Mouse (Mus musculus) neutrophil, adult 59 days (primary cell): ENCODE measurements around the gene Gm9117. TPM values are rescaled to one million over a fixed set of nuclear protein-coding genes. Genes with fewer than 3 reads are reported as not detected.

Source experiments
- total RNA-seq, 2 experiments: library from RNA; stranded (reverse); gene quantifications; 1 replicate in 1 of 2; 2 replicates in 1 of 2; pipeline ENCODE4 v1.2.4; 2023

The Gm9117 gene
- total RNA-seq = not detected

GRCm38 (mm10) chr3:93943443-93943842 lies at the start of gene Gm9117:
Gm9117 (minus strand) TSS chr3:93943543.

GRCm38 (mm10) chr3:93961214-93961613 lies 17.9 kb upstream of the Gm9117 start, which contains the start of gene Tdpoz5:
Tdpoz5 (minus strand) TSS chr3:93961314.

Other genes starting within 250 kb of the Gm9117 start
- not detected for gene Gm5773, start 170.5 kb downstream of the Gm9117 start, total RNA-seq
- gene Tdpoz4, start 147.1 kb downstream of the Gm9117 start, total RNA-seq = not detected
- not detected for gene Tdpoz3, start 117.5 kb downstream of the Gm9117 start, total RNA-seq
- gene Tdpoz5, start 17.8 kb upstream of the Gm9117 start, total RNA-seq = not detected
- not detected for gene Gm9125, start 111.3 kb upstream of the Gm9117 start, total RNA-seq
- not detected for gene Gm10697, start 129.1 kb upstream of the Gm9117 start, total RNA-seq
- not detected for gene Gm10696, start 234.7 kb upstream of the Gm9117 start, total RNA-seq